In genomic region chr9:99212643-99213042, GRCm38 (mm10) we compare ENCODE assay signal across 26 mouse cellular contexts. TPM values are rescaled to one million over a fixed set of nuclear protein-coding genes. Genes with fewer than 3 reads are reported as not detected.
DNase-seq lines count a peak whose midpoint lies in the region; ATAC-seq and TF ChIP-seq lines count a peak whose summit lies in the region.
"Had no signal": no experiment of that assay in that cellular context is flagged by ENCODE, and none has a peak within 500 bp of the region (broad histone marks: within the 10 kb centered on the region; RNA-seq: fewer than 3 reads in every experiment).

No protein-coding gene starts in this region.

- H3K79me2 ChIP-seq in liver, adult 2 months (ENCODE audit: control insufficient read depth, insufficient read depth, low read length): no peaks in the 10 kb centered on the region

- intact Hi-C loops in gastrocnemius, postnatal 36 days (cut with DNase I): no loop called here

- TF ChIP-seq POLR2A in liver, adult 2 months (IDR thresholded peaks at IDR 0.05; ENCODE audit: extremely low read depth, insufficient read depth, low read length): no peak

- no peaks in the 10 kb centered on the region for H3K27me3 ChIP-seq in liver, adult 2 months (ENCODE audit: control insufficient read depth, insufficient read depth, low read length)
- H3K27me3 ChIP-seq in liver, embryonic 12.5 days (replicated peaks): no peaks in the 10 kb centered on the region
- no peaks in the 10 kb centered on the region for H3K27me3 ChIP-seq in forebrain, embryonic 13.5 days
- H3K27me3 ChIP-seq: CH12.LX; embryonic facial prominence, embryonic 12.5 days; hindbrain, embryonic 12.5 days had no signal

- H3K27ac ChIP-seq in liver, adult 2 months (replicated peaks; ENCODE audit: insufficient read depth, low read depth, low read length): no peak overlapping the region
- H3K27ac ChIP-seq in liver, embryonic 12.5 days: no peak overlapping the region
- no peak overlapping the region for H3K27ac ChIP-seq in forebrain, embryonic 13.5 days
- H3K27ac ChIP-seq: embryonic facial prominence, embryonic 12.5 days; heart, embryonic 13.5 days; hindbrain, embryonic 12.5 days had no signal

- no peaks in the 10 kb centered on the region for H3K9me3 ChIP-seq in liver, embryonic 12.5 days (replicated peaks)
- H3K9me3 ChIP-seq in forebrain, embryonic 13.5 days (replicated peaks): no peaks in the 10 kb centered on the region
- H3K9me3 ChIP-seq: embryonic facial prominence, embryonic 12.5 days; heart, embryonic 13.5 days; hindbrain, embryonic 12.5 days had no signal

- H3K4me2 ChIP-seq in liver, embryonic 12.5 days: no peak overlapping the region
- no peak overlapping the region for H3K4me2 ChIP-seq in forebrain, embryonic 13.5 days
- H3K4me2 ChIP-seq: embryonic facial prominence, embryonic 12.5 days; heart, embryonic 13.5 days; hindbrain, embryonic 12.5 days had no signal

- TF ChIP-seq CTCF in liver, adult 2 months (IDR thresholded peaks at IDR 0.05; ENCODE audit: low read depth, low read length): no peak

- DNase-seq in liver, adult 2 months (ENCODE audit: extremely low read depth, low read depth, low spot score): peak; percentile 22
- DNase-seq in brain, adult 2 months (ENCODE audit: low read depth, low spot score): peak; percentile 29
- no peak for DNase-seq in gastrocnemius, postnatal 36 days
- DNase-seq in gastrocnemius, adult 18-20 months (ENCODE audit: low spot score): no peak
- DNase-seq: adrenal gland, postnatal 14 days; cerebellum, adult 11 months; cerebellum, adult 8-10 months; cerebellum, postnatal 14 days; forebrain, postnatal 0 days; gastrocnemius, postnatal 10 days; heart, postnatal 36 days had no signal

- no peak overlapping the region for H3K9ac ChIP-seq in liver, adult 2 months (ENCODE audit: low read depth, low read length)
- H3K9ac ChIP-seq in liver, embryonic 12.5 days: no peak overlapping the region
- no peak overlapping the region for H3K9ac ChIP-seq in forebrain, embryonic 13.5 days
- H3K9ac ChIP-seq: embryonic facial prominence, embryonic 12.5 days; forebrain, postnatal 0 days; heart, embryonic 13.5 days; hindbrain, embryonic 12.5 days had no signal

- WGBS in liver, adult 2 months: 61% methylated on average over 2 of the region's 2 CpGs
- 27% methylated on average over 2 of the region's 2 CpGs for WGBS in liver, embryonic 12.5 days (ENCODE audit: insufficient replicate concordance)
- WGBS in forebrain, embryonic 13.5 days: 83% methylated on average over 2 of the region's 2 CpGs

- ATAC-seq in liver, embryonic 12.5 days: no peak
- ATAC-seq in megakaryocyte, adult 5-6 weeks (ENCODE audit: poor library complexity, severe bottlenecking): peak; percentile 86
- no peak for ATAC-seq in forebrain, embryonic 13.5 days
- ATAC-seq: forebrain, postnatal 0 days; hindbrain, embryonic 16.5 days; inflammation-experienced regulatory T-cells, adult 6 months; intestine, postnatal 0 days had no signal

- no peaks in the 10 kb centered on the region for H3K4me1 ChIP-seq in liver, adult 2 months (ENCODE audit: control insufficient read depth, insufficient read depth, low read length)
- H3K4me1 ChIP-seq in liver, embryonic 12.5 days: 0 out of 2 replicates have a peak, but pooled peaks cover 3% of the 10 kb centered on the region
- H3K4me1 ChIP-seq in forebrain, embryonic 13.5 days: no peaks in the 10 kb centered on the region
- H3K4me1 ChIP-seq: embryonic facial prominence, embryonic 12.5 days; heart, embryonic 13.5 days; hindbrain, embryonic 12.5 days had no signal

- H3K4me3 ChIP-seq in liver, adult 2 months (ENCODE audit: insufficient read depth, low read depth, low read length): no peak overlapping the region
- no peak overlapping the region for H3K4me3 ChIP-seq in liver, embryonic 12.5 days
- H3K4me3 ChIP-seq in forebrain, embryonic 13.5 days: no peak overlapping the region
- H3K4me3 ChIP-seq: embryonic facial prominence, embryonic 12.5 days; heart, embryonic 13.5 days; hindbrain, embryonic 12.5 days had no signal

- H3K36me3 ChIP-seq in liver, adult 2 months (ENCODE audit: control insufficient read depth, insufficient read depth, low read length): no peaks in the 10 kb centered on the region
- no peaks in the 10 kb centered on the region for H3K36me3 ChIP-seq in liver, embryonic 12.5 days
- no peaks in the 10 kb centered on the region for H3K36me3 ChIP-seq in forebrain, embryonic 13.5 days (ENCODE audit: poor library complexity, severe bottlenecking)
- H3K36me3 ChIP-seq: embryonic facial prominence, embryonic 12.5 days; heart, embryonic 13.5 days; hindbrain, embryonic 12.5 days had no signal

RNA-seq across cellular contexts. Expression of gene Faiml, which starts 24.4 kb away (rescaled TPM):
- not detected in 2 replicates for total RNA-seq in liver, adult 2 months (2014; rRNA removed)
- not detected in 2 replicates for polyA plus RNA-seq in liver, adult 2 months (2012; rRNA removed)
- not detected in 2 replicates for polyA plus RNA-seq in liver, embryonic 12.5 days (2016; fragmentation: Nextera tagmentation; extraction: Ambion mirVana)
- total RNA-seq in megakaryocyte, adult 5-6 weeks (2015): not detected in 2 replicates
- total RNA-seq in megakaryocyte, adult 5-6 weeks (2017): not detected in 2 replicates
- not detected in 2 replicates for polyA plus RNA-seq in forebrain, embryonic 13.5 days (2015; fragmentation: Nextera tagmentation; extraction: Ambion mirVana)
- not detected for total RNA-seq in gastrocnemius, postnatal 36 days (2021)
- not detected for total RNA-seq in gastrocnemius, adult 18-20 months (2021)
- total RNA-seq: adrenal gland, adult 18-20 months; adrenal gland, postnatal 14 days; CH12.LX; forebrain, postnatal 0 days; gastrocnemius, postnatal 10 days; heart, postnatal 36 days had no signal
- polyA plus RNA-seq: cortical plate, adult 2 months; embryonic facial prominence, embryonic 12.5 days; forebrain, embryonic 11.5 days; forebrain, postnatal 0 days; gonadal fat pad, adult 2 months; heart, embryonic 13.5 days; heart, postnatal 0 days; hindbrain, embryonic 12.5 days; hindbrain, embryonic 16.5 days; inflammation-experienced regulatory T-cells, adult 6 months; intestine, postnatal 0 days had no signal

RNA-seq across cellular contexts. Expression of gene Cep70, which starts 30.5 kb away (rescaled TPM):
- 6.1 and 9.4 TPM in 2 replicates for total RNA-seq in liver, adult 2 months (2014; rRNA removed)
- 0.68 and 0.70 TPM in 2 replicates for polyA plus RNA-seq in liver, adult 2 months (2012; rRNA removed)
- 41.6 and 41.7 TPM in 2 replicates for polyA plus RNA-seq in liver, embryonic 12.5 days (2016; fragmentation: Nextera tagmentation; extraction: Ambion mirVana)
- 24.5 and 26.7 TPM in 2 replicates for total RNA-seq in megakaryocyte, adult 5-6 weeks (2015)
- 30.2 and 38.7 TPM in 2 replicates for total RNA-seq in megakaryocyte, adult 5-6 weeks (2017)
- polyA plus RNA-seq in forebrain, embryonic 13.5 days (2015; fragmentation: Nextera tagmentation; extraction: Ambion mirVana): 80.3 and 81.3 TPM in 2 replicates
- total RNA-seq in gastrocnemius, postnatal 36 days (2021): 1 to 10 TPM; 2.0 to 3.1 TPM
- total RNA-seq in gastrocnemius, adult 18-20 months (2021): 1 to 10 TPM; 3.2 to 4.6 TPM

Comparison
In these comparisons a context has a peak if more than half of its experiments do, and no peak if none do; other contexts are left out.
1. DNase-seq: peak in liver, adult 2 months (single experiment) and brain, adult 2 months (single experiment); none in gastrocnemius, postnatal 36 days (0 of 2) and gastrocnemius, adult 18-20 months (single experiment).